Mouse (Mus musculus): Measurements from ENCODE around the gene Pnpla7.
"Not testable (repeated sequence)": the region's sequence is repeated elsewhere in the genome, so short reads cannot be mapped to it uniquely, and the experiment has no call there.

- TF ChIP-seq POLR2A (IDR thresholded peaks at IDR 0.05; ENCODE audit: low read depth, low read length); CTCF (IDR thresholded peaks at IDR 0.05; ENCODE audit: borderline replicate concordance, insufficient read depth, low read length): not testable (repeated sequence)
Observed at GRCm38 (mm10) chr2:24974452-24974851, 1.4 kb upstream of the Pnpla7 start.
